Mouse (Mus musculus): ENCODE results near the gene Tent5a. TPM values are rescaled to one million over a fixed set of nuclear protein-coding genes. Genes with fewer than 3 reads are reported as not detected.

Tent5a gene
- total and polyA plus RNA-seq, 2 experiments from 2014 or later, result 3.0 to 3.8 TPM

DNA sequence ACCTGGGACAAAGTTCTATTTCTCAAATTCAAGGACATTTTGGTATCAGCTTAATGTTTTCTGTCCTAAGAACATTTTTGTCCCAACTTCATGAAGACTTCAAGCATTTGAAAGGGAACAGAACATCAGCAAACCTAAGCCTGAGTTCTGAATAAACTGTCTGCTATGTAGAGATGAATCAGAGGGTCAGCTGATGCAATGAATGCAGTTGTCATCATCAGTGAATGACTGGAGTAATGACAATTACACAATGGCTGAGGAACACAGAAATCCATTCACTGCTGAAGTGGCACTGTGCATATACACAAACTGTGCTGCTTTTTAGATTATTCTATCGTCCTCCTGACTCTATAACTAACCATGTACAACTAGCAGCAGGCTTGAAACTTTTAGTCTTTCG, 53.0 kb downstream of the Tent5a start:
- Histone ChIP-seq H3K9ac (replicated peaks; ENCODE audit: low read length, poor library complexity, severe bottlenecking) (no peak overlapping the region), H3K4me1 (ENCODE audit: insufficient read depth, low read length) (no peaks in the 10 kb centered on the region), H3K27me3 (ENCODE audit: insufficient read depth, low read length) (no peaks in the 10 kb centered on the region), H3K4me2 (ENCODE audit: low read depth, low read length, poor library complexity, severe bottlenecking) (no peak overlapping the region), H3K9me3 (ENCODE audit: low read length) (no peaks in the 10 kb centered on the region), H3K36me3 (ENCODE audit: insufficient read depth, low read length) (no peaks in the 10 kb centered on the region), H3K4me3 (ENCODE audit: low read depth, low read length) (no peak overlapping the region), H3K27ac (ENCODE audit: low read depth, low read length) (no peak overlapping the region)
- DNase-seq (ENCODE audit: low spot score) (no peak), ATAC-seq (ENCODE audit: low FRiP score) (no peak)
- 79% methylated on average over 2 of the region's 2 CpGs for whole genome bisulfite sequencing
- no peak for TF ChIP-seq CTCF (IDR thresholded peaks at IDR 0.05)

Other genes starting within 250 kb of the Tent5a start
- not detected in 2 replicates for gene Gm11114, start 14.6 kb downstream of the Tent5a start, total RNA-seq (2014; rRNA removed)
- not detected in 2 replicates for gene Gm11114, start 14.6 kb downstream of the Tent5a start, polyA plus RNA-seq (2015; fragmentation: Nextera tagmentation; extraction: Ambion mirVana)

Measured in midbrain, postnatal 0 days (tissue).